Mouse (Mus musculus) kidney, adult 2 months (tissue): ENCODE data around the gene Gnb1. TPM values are rescaled to one million over a fixed set of nuclear protein-coding genes. Genes with fewer than 3 reads are reported as not detected.

Experiments used
- DNase-seq: peaks from one replicate; pipeline ENCODE4 v3.0.0; 2021
- H3K27ac ChIP-seq: fragments of 200-500 bp; 2 replicates; pipeline ENCODE4 v1.5.1; 2012; ENCODE audit warnings: low read depth, low read length, control low read depth, inconsistent platforms; ENCODE audit not compliant: insufficient read depth
- H3K27me3 ChIP-seq: fragments of 200-500 bp; replicated peaks from 2 replicates; pipeline ENCODE4 v1.6.1; 2012; ENCODE audit warnings: mild to moderate bottlenecking, moderate library complexity, low read length, inconsistent platforms; ENCODE audit not compliant: control insufficient read depth, insufficient read depth
- H3K36me3 ChIP-seq: fragments of 200-500 bp; 2 replicates; pipeline ENCODE4 v1.6.1; 2012; ENCODE audit warnings: mild to moderate bottlenecking, moderate library complexity, low read length, inconsistent platforms; ENCODE audit not compliant: control insufficient read depth, insufficient read depth
- H3K4me1 ChIP-seq: fragments of 200-500 bp; 2 replicates; pipeline ENCODE4 v1.6.1; 2011; ENCODE audit warnings: low read length; ENCODE audit not compliant: control insufficient read depth, insufficient read depth
- H3K4me3 ChIP-seq: fragments of 200-500 bp; 2 replicates; pipeline ENCODE4 v1.5.1; 2011; ENCODE audit warnings: mild to moderate bottlenecking, low read depth, low read length, control low read depth; ENCODE audit not compliant: insufficient read depth
- CTCF ChIP-seq: fragments of 200-500 bp; conservative IDR thresholded peaks from 2 replicates; pipeline ENCODE4 v1.5.1; 2011; ENCODE audit warnings: low read depth, mild to moderate bottlenecking, control low read depth, low read length, moderate library complexity, mixed read lengths; ENCODE audit not compliant: insufficient read depth, insufficient read length
- POLR2A ChIP-seq: fragments of 200-500 bp; IDR thresholded peaks from one replicate; pipeline ENCODE4 v1.6.1; 2011; ENCODE audit warnings: low read depth, low read length, control low read depth
- WGBS: fragments of 180-500 bp; shearing (Covaris S2); methylation state at CpG from one replicate; pipeline ENCODE4 v1.1.7; 2018; 5-methylcytosine and 5-hydroxymethylcytosine counted together
- polyA plus RNA-seq: library from polyadenylated mRNA; depleted of rRNA; stranded (reverse); fragments of >200 nt; gene quantifications from 2 replicates; pipeline ENCODE4 v1.2.3, GENCODE M21; 2012

The Gnb1 gene
- polyA plus RNA-seq, 1 experiment = 399 TPM

- Histone ChIP-seq H3K27me3 (no peaks in the 10 kb centered on the region), H3K36me3 (no peaks in the 10 kb centered on the region), H3K4me1 (peaks cover 22% of the 10 kb centered on the region), H3K27ac (no peak overlapping the region), H3K4me3 (no peak overlapping the region)
- DNase-seq = no peak
- TF ChIP-seq CTCF (no peak), POLR2A (no peak)
- 70% methylated on average over 3 of the region's 3 CpGs for WGBS
Measured at GRCm38 (mm10) chr4:155485521-155485920, 5.6 kb upstream of the Gnb1 start.

- TF ChIP-seq POLR2A (no peak), CTCF (no peak)
- Histone ChIP-seq H3K36me3 (no peaks in the 10 kb centered on the region), H3K4me1 (peaks cover 25% of the 10 kb centered on the region), H3K4me3 (no peak overlapping the region), H3K27ac (peak overlapping the region; percentile 87), H3K27me3 (no peaks in the 10 kb centered on the region)
- 52% methylated on average over 3 of the region's 3 CpGs for WGBS
- peak; percentile 24 for DNase-seq
Measured at GRCm38 (mm10) chr4:155487746-155488145, 3.4 kb upstream of the Gnb1 start.

- Histone ChIP-seq H3K4me3 (no peak overlapping the region), H3K36me3 (no peaks in the 10 kb centered on the region), H3K27me3 (no peaks in the 10 kb centered on the region), H3K4me1 (peaks cover 25% of the 10 kb centered on the region), H3K27ac (peak overlapping the region; percentile 87)
- DNase-seq = peak; percentile 95
- TF ChIP-seq POLR2A (no peak), CTCF (no peak)
- 28% methylated on average over 8 of the region's 8 CpGs for WGBS
Measured at GRCm38 (mm10) chr4:155488232-155489025, 2.7 kb upstream of the Gnb1 start.

GRCm38 (mm10) chr4:155489101-155489970 lies 1.8 kb upstream of the Gnb1 start:
- DNase-seq = no peak
- no peaks in the 10 kb centered on the region for H3K36me3 ChIP-seq
- H3K27me3 ChIP-seq = no peaks in the 10 kb centered on the region
- H3K4me3 ChIP-seq = no peak overlapping the region
- peaks cover 25% of the 10 kb centered on the region for H3K4me1 ChIP-seq
- 83% methylated on average over 9 of the region's 9 CpGs for WGBS
- no peak for TF ChIP-seq CTCF
- no peak for TF ChIP-seq POLR2A
- H3K27ac ChIP-seq = peak overlapping the region; percentile 87

GRCm38 (mm10) chr4:155490456-155490855 lies 705 bp upstream of the Gnb1 start:
- no peaks in the 10 kb centered on the region for H3K27me3 ChIP-seq
- no peaks in the 10 kb centered on the region for H3K36me3 ChIP-seq
- peak overlapping the region; percentile 86 for H3K27ac ChIP-seq
- TF ChIP-seq POLR2A (no peak), CTCF (no peak)
- H3K4me3 ChIP-seq = peak overlapping the region; percentile 73
- no peak for DNase-seq
- 29% methylated on average over 5 of the region's 5 CpGs for WGBS
- H3K4me1 ChIP-seq = peaks cover 25% of the 10 kb centered on the region

GRCm38 (mm10) chr4:155491529-155492130 lies 469 bp downstream of the Gnb1 start:
- Histone ChIP-seq H3K4me3 (peak overlapping the region; percentile 73), H3K27ac (peak overlapping the region; percentile 34), H3K36me3 (no peaks in the 10 kb centered on the region), H3K4me1 (peaks cover 27% of the 10 kb centered on the region), H3K27me3 (no peaks in the 10 kb centered on the region)
- no peak for TF ChIP-seq CTCF
- no peak for TF ChIP-seq POLR2A
- WGBS = under 1% methylated on average over 50 of the region's 54 CpGs
- no peak for DNase-seq
